Mouse (Mus musculus): Measurements from ENCODE around the gene Csnk1e.

The Csnk1e gene

GRCm38 (mm10) chr15:79395281-79395680 lies 60.1 kb downstream of the Csnk1e start:
- DNase-seq (ENCODE audit: low read depth, low spot score): no peak

GRCm38 (mm10) chr15:79394842-79395241 lies 60.5 kb downstream of the Csnk1e start:
- no peak for DNase-seq (ENCODE audit: low read depth, low spot score)

GRCm38 (mm10) chr15:79393101-79393500 lies 62.3 kb downstream of the Csnk1e start:
- DNase-seq (ENCODE audit: low read depth, low spot score): no peak

GRCm38 (mm10) chr15:79392527-79392926 lies 62.8 kb downstream of the Csnk1e start:
- no peak for DNase-seq (ENCODE audit: low read depth, low spot score)

- DNase-seq (ENCODE audit: low read depth, low spot score): no peak
Observed at GRCm38 (mm10) chr15:79391447-79392093, 63.8 kb downstream of the Csnk1e start.

- DNase-seq (ENCODE audit: low read depth, low spot score): no peak
Observed at GRCm38 (mm10) chr15:79390434-79390833, 64.9 kb downstream of the Csnk1e start.

- no peak for DNase-seq (ENCODE audit: low read depth, low spot score)
Observed at GRCm38 (mm10) chr15:79388171-79388570, 67.2 kb downstream of the Csnk1e start.

GRCm38 (mm10) chr15:79387611-79388010 lies 67.8 kb downstream of the Csnk1e start:
- no peak for DNase-seq (ENCODE audit: low read depth, low spot score)

GRCm38 (mm10) chr15:79387081-79387480 lies 68.3 kb downstream of the Csnk1e start:
- DNase-seq (ENCODE audit: low read depth, low spot score): no peak

- no peak for DNase-seq (ENCODE audit: low read depth, low spot score)
Observed at GRCm38 (mm10) chr15:79381644-79382043, 73.7 kb downstream of the Csnk1e start.

GRCm38 (mm10) chr15:79380468-79381444 lies 74.6 kb downstream of the Csnk1e start:
- no peak for DNase-seq (ENCODE audit: low read depth, low spot score)

GRCm38 (mm10) chr15:79379658-79380057 lies 75.7 kb downstream of the Csnk1e start:
- DNase-seq (ENCODE audit: low read depth, low spot score): no peak

- no peak for DNase-seq (ENCODE audit: low read depth, low spot score)
Observed at GRCm38 (mm10) chr15:79378608-79379007, 76.8 kb downstream of the Csnk1e start.

GRCm38 (mm10) chr15:79377681-79378080 lies 77.7 kb downstream of the Csnk1e start:
- no peak for DNase-seq (ENCODE audit: low read depth, low spot score)

- DNase-seq (ENCODE audit: low read depth, low spot score): no peak
Observed at GRCm38 (mm10) chr15:79374760-79375159, 80.6 kb downstream of the Csnk1e start.

- no peak for DNase-seq (ENCODE audit: low read depth, low spot score)
Observed at GRCm38 (mm10) chr15:79370281-79370843, 85.0 kb downstream of the Csnk1e start.

GRCm38 (mm10) chr15:79369452-79370280 lies 85.7 kb downstream of the Csnk1e start:
- DNase-seq (ENCODE audit: low read depth, low spot score): no peak

GRCm38 (mm10) chr15:79368861-79369440 lies 86.4 kb downstream of the Csnk1e start:
- DNase-seq (ENCODE audit: low read depth, low spot score): no peak

GRCm38 (mm10) chr15:79368313-79368811 lies 87.0 kb downstream of the Csnk1e start:
- DNase-seq (ENCODE audit: low read depth, low spot score): no peak

Data from embryo, embryonic 11.5 days (tissue).